16 mouse cellular contexts compared by ENCODE assay signal in the genomic region with DNA sequence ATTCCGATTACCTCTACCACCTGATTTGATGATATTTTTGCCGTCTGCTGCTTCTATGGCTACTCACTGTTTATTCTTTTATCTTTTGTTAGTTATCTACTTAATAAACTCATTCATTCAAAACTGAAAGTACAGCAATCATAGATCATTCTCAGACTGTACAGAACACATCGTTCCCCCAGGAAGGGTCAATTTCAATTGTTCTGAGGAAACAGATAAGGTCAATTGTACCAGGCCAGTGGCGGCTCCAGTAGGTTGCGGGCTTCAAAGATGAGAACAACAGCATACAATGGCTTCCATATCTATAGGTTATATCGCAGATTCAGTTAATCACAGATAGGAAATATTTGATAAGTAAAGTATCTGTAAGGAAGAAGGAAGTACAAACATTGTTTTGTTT.
"Had no signal": no experiment of that assay in that cellular context is flagged by ENCODE, and none has a peak within 500 bp of the region (broad histone marks: within the 10 kb centered on the region; RNA-seq: fewer than 3 reads in every experiment).

No protein-coding gene starts in this region.

- H3K36me3 ChIP-seq: neural tube, embryonic 13.5 days; neural tube, embryonic 15.5 days; stomach, embryonic 15.5 days had no signal

- H3K9me3 ChIP-seq: neural tube, embryonic 13.5 days; neural tube, embryonic 15.5 days; stomach, embryonic 15.5 days had no signal

- H3K27me3 ChIP-seq: neural tube, embryonic 13.5 days; neural tube, embryonic 15.5 days; stomach, embryonic 15.5 days had no signal

- H3K4me3 ChIP-seq: neural tube, embryonic 13.5 days; neural tube, embryonic 15.5 days; stomach, embryonic 15.5 days had no signal

- H3K27ac ChIP-seq: neural tube, embryonic 13.5 days; neural tube, embryonic 15.5 days; stomach, embryonic 15.5 days; stomach, postnatal 0 days had no signal

- H3K4me1 ChIP-seq: stomach, embryonic 15.5 days had no signal

- H3K4me2 ChIP-seq: neural tube, embryonic 13.5 days; neural tube, embryonic 15.5 days; stomach, embryonic 15.5 days had no signal

- DNase-seq: retina, postnatal 1 day; right cerebral cortex, adult 18-20 months; right cerebral cortex, postnatal 14 days; right cerebral cortex, postnatal 25 days; right cerebral cortex, postnatal 4 days; spleen, adult 18-20 months; thymus, adult 18-20 months; thymus, adult 2 months; thymus, postnatal 14 days; thymus, postnatal 25 days; thymus, postnatal 36 days; thymus, postnatal 4 days had no signal

- H3K9ac ChIP-seq: neural tube, embryonic 13.5 days; neural tube, embryonic 15.5 days; stomach, embryonic 15.5 days had no signal
